Mouse (Mus musculus) E14TG2a.4 (cell line): ENCODE measurements around the gene Gm5105.

Source experiments
- CTCF ChIP-seq: conservative IDR thresholded peaks from 2 replicates; pipeline ENCODE4 v1.5.1; 2014; ENCODE audit warnings: low read length
- POU5F1 ChIP-seq: IDR thresholded peaks from 2 replicates; pipeline ENCODE4 v1.6.1; 2014; ENCODE audit warnings: low read length, borderline replicate concordance

DNA sequence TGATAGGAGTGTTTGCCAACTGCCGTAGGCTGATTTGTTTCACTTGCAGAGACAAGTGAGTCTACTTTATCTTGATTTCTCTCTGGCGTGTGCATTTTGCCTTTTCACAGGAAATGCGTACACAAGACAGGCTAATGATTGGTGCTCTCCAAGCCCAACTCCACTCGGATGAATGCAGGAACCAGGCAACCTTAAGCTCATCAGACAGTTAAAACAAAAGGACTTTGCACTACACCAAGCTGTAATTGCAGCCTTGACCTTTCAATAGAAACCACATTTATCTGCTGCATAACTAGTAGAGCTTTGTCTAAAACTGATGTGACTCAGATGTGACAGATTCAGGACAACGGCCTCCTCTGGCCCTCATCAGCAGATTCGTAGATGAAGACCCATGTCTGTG is 33.2 kb downstream of the Gm5105 start:
- no peak for TF ChIP-seq CTCF
- no peak for TF ChIP-seq POU5F1
